Mouse (Mus musculus) olfactory bulb, adult 2 months (tissue): Measurements from ENCODE around the gene Igf1. TPM values are rescaled to one million over a fixed set of nuclear protein-coding genes. Genes with fewer than 3 reads are reported as not detected.

Experiments
- H3K27ac ChIP-seq: fragments of 200-500 bp; 2 replicates; pipeline ENCODE4 v1.5.1; 2012; ENCODE audit warnings: low read depth, low read length; ENCODE audit not compliant: insufficient read depth
- H3K4me1 ChIP-seq: fragments of 200-500 bp; 2 replicates; pipeline ENCODE4 v1.6.1; 2012; ENCODE audit warnings: low read length; ENCODE audit not compliant: control insufficient read depth, insufficient read depth
- H3K4me3 ChIP-seq: fragments of 200-500 bp; 2 replicates; pipeline ENCODE4 v1.5.1; 2012; ENCODE audit warnings: mild to moderate bottlenecking, low read depth, low read length, moderate library complexity; ENCODE audit not compliant: insufficient read depth
- CTCF ChIP-seq: fragments of 200-500 bp; IDR thresholded peaks from 2 replicates; pipeline ENCODE4 v1.5.1; 2012; ENCODE audit warnings: low read depth, mild to moderate bottlenecking, low read length, moderate library complexity; ENCODE audit not compliant: insufficient read depth
- POLR2A ChIP-seq: fragments of 200-500 bp; IDR thresholded peaks from 2 replicates; pipeline ENCODE4 v1.6.1; 2012; ENCODE audit warnings: mild to moderate bottlenecking, low read depth, low read length, moderate library complexity; ENCODE audit not compliant: insufficient read depth
- WGBS: fragments of 180-500 bp; shearing (Covaris S2); methylation state at CpG from one replicate; pipeline ENCODE4 v1.1.7; 2018; 5-methylcytosine and 5-hydroxymethylcytosine counted together
- polyA plus RNA-seq: library from polyadenylated mRNA; stranded (reverse); fragments of >200 nt; gene quantifications from 2 replicates; pipeline ENCODE4 v1.2.4, GENCODE M21; 2012; ENCODE audit warnings: low replicate concordance; ENCODE audit not compliant: missing spikeins, insufficient read depth, insufficient read length

The Igf1 gene
- polyA plus RNA-seq, 1 experiment: not detected

- Histone ChIP-seq H3K27ac (no peak overlapping the region), H3K4me1 (peaks cover 9% of the 10 kb centered on the region), H3K4me3 (no peak overlapping the region)
- WGBS: 78% methylated on average over 8 of the region's 8 CpGs
- TF ChIP-seq CTCF (no peak), POLR2A (no peak)
Observed at GRCm38 (mm10) chr10:87857215-87857955, 680 bp upstream of the Igf1 start.

- Histone ChIP-seq H3K27ac (no peak overlapping the region), H3K4me3 (no peak overlapping the region), H3K4me1 (peaks cover 9% of the 10 kb centered on the region)
- no peak for TF ChIP-seq CTCF
- no peak for TF ChIP-seq POLR2A
- WGBS: 18% methylated on average over 6 of the region's 6 CpGs
Observed at GRCm38 (mm10) chr10:87858939-87859338, 874 bp downstream of the Igf1 start.

GRCm38 (mm10) chr10:87859453-87859852, 1.4 kb downstream of the Igf1 start:
- 5% methylated on average over 10 of the region's 10 CpGs for WGBS
- TF ChIP-seq CTCF (no peak), POLR2A (no peak)
- 0 out of 2 replicates have a peak overlapping the region, but pooled peaks have one; percentile 6 for H3K4me3 ChIP-seq
- H3K4me1 ChIP-seq: peaks cover 9% of the 10 kb centered on the region
- no peak overlapping the region for H3K27ac ChIP-seq

GRCm38 (mm10) chr10:87860181-87861103, 2.4 kb downstream of the Igf1 start:
- H3K4me1 ChIP-seq: peaks cover 9% of the 10 kb centered on the region
- H3K27ac ChIP-seq: peak overlapping the region; percentile 22
- WGBS: 2% methylated on average over 30 of the region's 30 CpGs
- H3K4me3 ChIP-seq: peak overlapping the region; percentile 42
- TF ChIP-seq CTCF (no peak), POLR2A (no peak)

GRCm38 (mm10) chr10:87861104-87861455, 3.0 kb downstream of the Igf1 start:
- Histone ChIP-seq H3K4me3 (peak overlapping the region; percentile 42), H3K27ac (0 out of 2 replicates have a peak overlapping the region, but pooled peaks have one; percentile 22), H3K4me1 (peaks cover 9% of the 10 kb centered on the region)
- TF ChIP-seq CTCF (no peak), POLR2A (no peak)
- WGBS: 70% methylated on average over 6 of the region's 6 CpGs

GRCm38 (mm10) chr10:87862899-87863298, 4.8 kb downstream of the Igf1 start:
- peaks cover 9% of the 10 kb centered on the region for H3K4me1 ChIP-seq
- TF ChIP-seq POLR2A (no peak), CTCF (no peak)
- H3K4me3 ChIP-seq: no peak overlapping the region
- WGBS: 67% methylated on average over 7 of the region's 7 CpGs
- H3K27ac ChIP-seq: no peak overlapping the region

- Histone ChIP-seq H3K4me3 (no peak overlapping the region), H3K27ac (no peak overlapping the region), H3K4me1 (peaks cover 9% of the 10 kb centered on the region)
- TF ChIP-seq POLR2A: no peak
- TF ChIP-seq CTCF: no peak
- 84% methylated on average over 4 of the region's 4 CpGs for whole genome bisulfite sequencing
Observed at GRCm38 (mm10) chr10:87863326-87863725, 5.3 kb downstream of the Igf1 start.

- H3K4me1 ChIP-seq: peaks cover 2% of the 10 kb centered on the region
- TF ChIP-seq POLR2A: no peak
- TF ChIP-seq CTCF: no peak
- H3K4me3 ChIP-seq: no peak overlapping the region
- 93% methylated on average over 9 of the region's 9 CpGs for WGBS
- no peak overlapping the region for H3K27ac ChIP-seq
Observed at GRCm38 (mm10) chr10:87865712-87866111, 7.6 kb downstream of the Igf1 start.

GRCm38 (mm10) chr10:87866448-87866847, 8.4 kb downstream of the Igf1 start:
- TF ChIP-seq CTCF: no peak
- no peak for TF ChIP-seq POLR2A

More at GRCm38 (mm10) chr10:87866448-87866847, 8.4 kb downstream of the Igf1 start:
- no peak overlapping the region for H3K4me3 ChIP-seq
- no peaks in the 10 kb centered on the region for H3K4me1 ChIP-seq
- WGBS: 85% methylated on average over 8 of the region's 8 CpGs
- no peak overlapping the region for H3K27ac ChIP-seq
